12 mouse cellular contexts compared by ENCODE assay signal in genomic region chr12:52186205-52186793, GRCm38 (mm10).
DNase-seq lines count a peak whose midpoint lies in the region; ATAC-seq and TF ChIP-seq lines count a peak whose summit lies in the region.
"Had no signal": no experiment of that assay in that cellular context is flagged by ENCODE, and none has a peak within 500 bp of the region (broad histone marks: within the 10 kb centered on the region; RNA-seq: fewer than 3 reads in every experiment).

No protein-coding gene starts in this region.

- no peak for DNase-seq in hindbrain, embryonic 10.5 days (ENCODE audit: low spot score)
- no peak for DNase-seq in hindbrain, postnatal 0 days (ENCODE audit: low spot score)
- no peak for DNase-seq in liver, embryonic 11.5 days (ENCODE audit: low spot score)
- DNase-seq: kidney, postnatal 10 days; lung, postnatal 10 days had no signal

- no peak overlapping the region for H3K4me3 ChIP-seq in hindbrain, embryonic 10.5 days
- no peak overlapping the region for H3K4me3 ChIP-seq in hindbrain, postnatal 0 days (ENCODE audit: low read length)
- H3K4me3 ChIP-seq in embryonic facial prominence, embryonic 13.5 days, result no peak overlapping the region
- no peak overlapping the region for H3K4me3 ChIP-seq in hindbrain, embryonic 15.5 days
- no peak overlapping the region for H3K4me3 ChIP-seq in neural tube, embryonic 14.5 days (ENCODE audit: low read depth, low read length)
- H3K4me3 ChIP-seq in liver, embryonic 11.5 days (ENCODE audit: low read depth, low read length), result no peak overlapping the region
- H3K4me3 ChIP-seq: embryonic facial prominence, embryonic 15.5 days; myocyte had no signal

- H3K4me1 ChIP-seq in hindbrain, embryonic 10.5 days (replicated peaks), result peaks cover 14% of the 10 kb centered on the region
- no peaks in the 10 kb centered on the region for H3K4me1 ChIP-seq in hindbrain, postnatal 0 days (ENCODE audit: insufficient read depth, low read length)
- H3K4me1 ChIP-seq in embryonic facial prominence, embryonic 13.5 days, result peaks cover 14% of the 10 kb centered on the region
- peaks cover 11% of the 10 kb centered on the region for H3K4me1 ChIP-seq in hindbrain, embryonic 15.5 days (replicated peaks)
- H3K4me1 ChIP-seq in neural tube, embryonic 14.5 days (ENCODE audit: control insufficient read depth, insufficient read depth, low read length), result 0 out of 2 replicates have a peak, but pooled peaks cover 4% of the 10 kb centered on the region
- no peaks in the 10 kb centered on the region for H3K4me1 ChIP-seq in liver, embryonic 11.5 days (replicated peaks; ENCODE audit: control insufficient read depth, insufficient read depth, low read length)

- ATAC-seq in hindbrain, postnatal 0 days, result no peak
- no peak for ATAC-seq in embryonic facial prominence, embryonic 13.5 days (ENCODE audit: insufficient number of reproducible peaks, insufficient read depth, low FRiP score, low TSS enrichment, low read depth)
- no peak for ATAC-seq in hindbrain, embryonic 15.5 days (ENCODE audit: low FRiP score, low read depth)
- no peak; the same call in 1 of the 2 replicates for ATAC-seq in neural tube, embryonic 14.5 days (ENCODE audit: low read depth)
- ATAC-seq in liver, embryonic 11.5 days (replicated peaks; ENCODE audit: low FRiP score), result no peak
- ATAC-seq in erythroblast, adult 5-6 weeks (replicated peaks; ENCODE audit: low FRiP score, poor library complexity, severe bottlenecking), result no peak
- ATAC-seq: activated CD4-positive, CD25-positive, alpha-beta regulatory T cell, adult 4 months had no signal

- H3K36me3 ChIP-seq in hindbrain, embryonic 10.5 days, result no peaks in the 10 kb centered on the region
- no peaks in the 10 kb centered on the region for H3K36me3 ChIP-seq in hindbrain, postnatal 0 days (ENCODE audit: insufficient read depth, low read length)
- no peaks in the 10 kb centered on the region for H3K36me3 ChIP-seq in embryonic facial prominence, embryonic 13.5 days
- H3K36me3 ChIP-seq in hindbrain, embryonic 15.5 days, result no peaks in the 10 kb centered on the region
- no peaks in the 10 kb centered on the region for H3K36me3 ChIP-seq in neural tube, embryonic 14.5 days (ENCODE audit: control insufficient read depth, insufficient read depth, low read length)
- no peaks in the 10 kb centered on the region for H3K36me3 ChIP-seq in liver, embryonic 11.5 days (ENCODE audit: control insufficient read depth, insufficient read depth, low read length)
- H3K36me3 ChIP-seq: embryonic facial prominence, embryonic 15.5 days had no signal

- H3K27ac ChIP-seq in hindbrain, embryonic 10.5 days, result peak overlapping the region; percentile 40; the same call in 1 of the 2 replicates
- H3K27ac ChIP-seq in hindbrain, postnatal 0 days, result no peak overlapping the region
- peak overlapping the region; percentile 77 for H3K27ac ChIP-seq in embryonic facial prominence, embryonic 13.5 days
- 0 out of 2 replicates have a peak overlapping the region, but pooled peaks have one; percentile 29 for H3K27ac ChIP-seq in hindbrain, embryonic 15.5 days (replicated peaks)
- peak overlapping the region; percentile 30; the same call in 1 of the 2 replicates for H3K27ac ChIP-seq in neural tube, embryonic 14.5 days (ENCODE audit: low read depth, low read length)
- H3K27ac ChIP-seq in liver, embryonic 11.5 days (ENCODE audit: low read depth, low read length), result no peak overlapping the region
- H3K27ac ChIP-seq: embryonic facial prominence, embryonic 15.5 days had no signal

- H3K27me3 ChIP-seq in hindbrain, embryonic 10.5 days (ENCODE audit: insufficient read depth, poor library complexity, severe bottlenecking), result no peaks in the 10 kb centered on the region
- no peaks in the 10 kb centered on the region for H3K27me3 ChIP-seq in hindbrain, postnatal 0 days (ENCODE audit: insufficient read depth, low read length)
- H3K27me3 ChIP-seq in embryonic facial prominence, embryonic 13.5 days, result no peaks in the 10 kb centered on the region
- no peaks in the 10 kb centered on the region for H3K27me3 ChIP-seq in hindbrain, embryonic 15.5 days
- no peaks in the 10 kb centered on the region for H3K27me3 ChIP-seq in neural tube, embryonic 14.5 days (ENCODE audit: control insufficient read depth, insufficient read depth, low read length)
- no peaks in the 10 kb centered on the region for H3K27me3 ChIP-seq in liver, embryonic 11.5 days (replicated peaks; ENCODE audit: control insufficient read depth, insufficient read depth, low read length)
- H3K27me3 ChIP-seq: embryonic facial prominence, embryonic 15.5 days had no signal

- WGBS in hindbrain, embryonic 10.5 days, result 41% methylated on average over 1 of the region's 1 CpGs
- WGBS in hindbrain, postnatal 0 days, result 41% methylated on average over 1 of the region's 1 CpGs
- 18% methylated on average over 1 of the region's 1 CpGs for WGBS in embryonic facial prominence, embryonic 13.5 days
- WGBS in hindbrain, embryonic 15.5 days, result 35% methylated on average over 1 of the region's 1 CpGs
- WGBS in neural tube, embryonic 14.5 days, result 52% methylated on average over 1 of the region's 1 CpGs
- 70% methylated on average over 1 of the region's 1 CpGs for WGBS in liver, embryonic 11.5 days

- no peak overlapping the region for H3K9ac ChIP-seq in hindbrain, postnatal 0 days (replicated peaks; ENCODE audit: low read length)
- no peak overlapping the region for H3K9ac ChIP-seq in embryonic facial prominence, embryonic 13.5 days
- H3K9ac ChIP-seq in hindbrain, embryonic 15.5 days, result no peak overlapping the region
- no peak overlapping the region for H3K9ac ChIP-seq in neural tube, embryonic 14.5 days (replicated peaks; ENCODE audit: low read depth, low read length)
- H3K9ac ChIP-seq in liver, embryonic 11.5 days (ENCODE audit: low read depth, low read length), result no peak overlapping the region
- H3K9ac ChIP-seq: embryonic facial prominence, embryonic 15.5 days had no signal

- 0 out of 2 replicates have a peak, but pooled peaks cover 3% of the 10 kb centered on the region for H3K9me3 ChIP-seq in hindbrain, embryonic 10.5 days
- no peaks in the 10 kb centered on the region for H3K9me3 ChIP-seq in hindbrain, postnatal 0 days (ENCODE audit: low read length)
- no peaks in the 10 kb centered on the region for H3K9me3 ChIP-seq in embryonic facial prominence, embryonic 13.5 days
- H3K9me3 ChIP-seq in hindbrain, embryonic 15.5 days, result no peaks in the 10 kb centered on the region
- no peaks in the 10 kb centered on the region for H3K9me3 ChIP-seq in neural tube, embryonic 14.5 days (ENCODE audit: control insufficient read depth, low read length)
- no peaks in the 10 kb centered on the region for H3K9me3 ChIP-seq in liver, embryonic 11.5 days (ENCODE audit: control insufficient read depth, low read length)
- H3K9me3 ChIP-seq: embryonic facial prominence, embryonic 15.5 days had no signal

- H3K4me2 ChIP-seq in hindbrain, postnatal 0 days (ENCODE audit: low read depth, low read length), result no peak overlapping the region
- no peak overlapping the region for H3K4me2 ChIP-seq in embryonic facial prominence, embryonic 13.5 days
- H3K4me2 ChIP-seq in hindbrain, embryonic 15.5 days, result no peak overlapping the region
- H3K4me2 ChIP-seq in neural tube, embryonic 14.5 days (ENCODE audit: low read depth, low read length), result no peak overlapping the region
- H3K4me2 ChIP-seq in liver, embryonic 11.5 days, result no peak overlapping the region
- H3K4me2 ChIP-seq: embryonic facial prominence, embryonic 15.5 days had no signal

- TF ChIP-seq CTCF in hindbrain, postnatal 0 days (IDR thresholded peaks at IDR 0.05; ENCODE audit: low read depth), result no peak

Comparison
In these comparisons a context has a peak if more than half of its experiments do, and no peak if none do; other contexts are left out.
1. H3K27ac ChIP-seq: peak in hindbrain, embryonic 10.5 days (single experiment), embryonic facial prominence, embryonic 13.5 days (single experiment), hindbrain, embryonic 15.5 days (single experiment) and neural tube, embryonic 14.5 days (single experiment); none in hindbrain, postnatal 0 days (single experiment) and liver, embryonic 11.5 days (single experiment).